ENCODE assay signal across 16 mouse cellular contexts in genomic region chr10:95156410-95156809, GRCm38 (mm10).
DNase-seq lines count a peak whose midpoint lies in the region; ATAC-seq and TF ChIP-seq lines count a peak whose summit lies in the region.
"Had no signal": no experiment of that assay in that cellular context is flagged by ENCODE, and none has a peak within 500 bp of the region (broad histone marks: within the 10 kb centered on the region; RNA-seq: fewer than 3 reads in every experiment).

No protein-coding gene starts in this region.

- intact Hi-C loops in left cerebral cortex, adult 2 months (cut with DNase I): no loop called here

- H3K36me3 ChIP-seq in intestine, postnatal 0 days (ENCODE audit: control insufficient read depth, insufficient read depth): no peaks in the 10 kb centered on the region
- no peaks in the 10 kb centered on the region for H3K36me3 ChIP-seq in intestine, embryonic 15.5 days
- no peaks in the 10 kb centered on the region for H3K36me3 ChIP-seq in midbrain, postnatal 0 days (ENCODE audit: insufficient read depth, low read length)
- no peaks in the 10 kb centered on the region for H3K36me3 ChIP-seq in midbrain, embryonic 15.5 days (replicated peaks)
- H3K36me3 ChIP-seq: heart, embryonic 13.5 days; liver, embryonic 15.5 days; midbrain, embryonic 12.5 days; neural tube, embryonic 12.5 days had no signal

- H3K4me2 ChIP-seq in intestine, postnatal 0 days (replicated peaks; ENCODE audit: low read depth): no peak overlapping the region
- H3K4me2 ChIP-seq in intestine, embryonic 15.5 days (replicated peaks): no peak overlapping the region
- H3K4me2 ChIP-seq in midbrain, postnatal 0 days (ENCODE audit: low read depth, low read length, poor library complexity, severe bottlenecking): no peak overlapping the region
- no peak overlapping the region for H3K4me2 ChIP-seq in midbrain, embryonic 15.5 days
- H3K4me2 ChIP-seq: heart, embryonic 13.5 days; liver, embryonic 15.5 days; midbrain, embryonic 12.5 days; neural tube, embryonic 12.5 days had no signal

- H3K4me3 ChIP-seq in intestine, postnatal 0 days (ENCODE audit: low read depth, low read length): no peak overlapping the region
- H3K4me3 ChIP-seq in intestine, embryonic 15.5 days (replicated peaks): no peak overlapping the region
- no peak overlapping the region for H3K4me3 ChIP-seq in midbrain, postnatal 0 days (ENCODE audit: low read depth, low read length)
- H3K4me3 ChIP-seq in midbrain, embryonic 15.5 days: no peak overlapping the region
- no peak overlapping the region for H3K4me3 ChIP-seq in left cerebral cortex, adult 2 months
- H3K4me3 ChIP-seq: heart, embryonic 13.5 days; liver, embryonic 15.5 days; midbrain, embryonic 12.5 days; neural tube, embryonic 12.5 days had no signal

- in situ Hi-C loops in Patski (cut with MboI; ENCODE audit: low pct_unique_long_range_greater_than_20kb): no loop called here

- no peak for ATAC-seq in intestine, postnatal 0 days
- no peak for ATAC-seq in intestine, embryonic 15.5 days
- ATAC-seq in midbrain, postnatal 0 days (ENCODE audit: low FRiP score): no peak
- no peak for ATAC-seq in midbrain, embryonic 15.5 days (replicated peaks)
- ATAC-seq in Patski: no peak

- CTCF ChIA-PET in Patski (lab: Charles Lee): no interaction called here

- no peak for DNase-seq in midbrain, postnatal 0 days (ENCODE audit: low spot score)
- no peak for DNase-seq in Patski (ENCODE audit: low read depth, low spot score)
- DNase-seq in thymus, postnatal 25 days: peak; percentile 42
- DNase-seq in cerebellum, adult 9-11 months: no peak
- no peak for DNase-seq in left cerebral cortex, adult 2 months (ENCODE audit: extremely low spot score in 1 of 2, low spot score in 2 of 2)
- DNase-seq: adrenal gland, postnatal 25 days; cerebellum, adult 18-20 months; embryo, embryonic 11 days; retina, postnatal 1 day had no signal

- TF ChIP-seq CTCF in intestine, postnatal 0 days (IDR thresholded peaks at IDR 0.05; ENCODE audit: low read depth): peak; percentile 64
- TF ChIP-seq CTCF in midbrain, postnatal 0 days (IDR thresholded peaks at IDR 0.05): peak; percentile 22; the same call in 1 of the 2 replicates
- peak; percentile 44 for TF ChIP-seq CTCF in Patski (IDR thresholded peaks at IDR 0.05)
- no peak; the same call in 1 of the 2 replicates for TF ChIP-seq CTCF in left cerebral cortex, adult 2 months (IDR thresholded peaks at IDR 0.05)

- no peak overlapping the region for H3K9ac ChIP-seq in intestine, postnatal 0 days (ENCODE audit: low read depth, low read length)
- H3K9ac ChIP-seq in intestine, embryonic 15.5 days: no peak overlapping the region
- no peak overlapping the region for H3K9ac ChIP-seq in midbrain, postnatal 0 days (replicated peaks; ENCODE audit: low read length, poor library complexity, severe bottlenecking)
- no peak overlapping the region for H3K9ac ChIP-seq in midbrain, embryonic 15.5 days
- H3K9ac ChIP-seq: heart, embryonic 13.5 days; liver, embryonic 15.5 days; midbrain, embryonic 12.5 days; neural tube, embryonic 12.5 days had no signal

- WGBS in intestine, postnatal 0 days: 92% methylated on average over 5 of the region's 7 CpGs
- 91% methylated on average over 5 of the region's 7 CpGs for WGBS in intestine, embryonic 15.5 days
- 91% methylated on average over 5 of the region's 7 CpGs for WGBS in midbrain, postnatal 0 days
- 91% methylated on average over 5 of the region's 7 CpGs for WGBS in midbrain, embryonic 15.5 days

- H3K27ac ChIP-seq in intestine, postnatal 0 days (ENCODE audit: low read depth, low read length): no peak overlapping the region
- no peak overlapping the region for H3K27ac ChIP-seq in intestine, embryonic 15.5 days
- no peak overlapping the region for H3K27ac ChIP-seq in midbrain, postnatal 0 days (ENCODE audit: low read depth, low read length)
- H3K27ac ChIP-seq in midbrain, embryonic 15.5 days: no peak overlapping the region
- no peak overlapping the region for H3K27ac ChIP-seq in left cerebral cortex, adult 2 months
- H3K27ac ChIP-seq: heart, embryonic 13.5 days; liver, embryonic 15.5 days; midbrain, embryonic 12.5 days; neural tube, embryonic 12.5 days had no signal

- no peaks in the 10 kb centered on the region for H3K4me1 ChIP-seq in intestine, postnatal 0 days (replicated peaks; ENCODE audit: control insufficient read depth, insufficient read depth, low read length)
- no peaks in the 10 kb centered on the region for H3K4me1 ChIP-seq in intestine, embryonic 15.5 days (replicated peaks)
- H3K4me1 ChIP-seq in midbrain, postnatal 0 days (ENCODE audit: insufficient read depth, low read length): no peaks in the 10 kb centered on the region
- no peaks in the 10 kb centered on the region for H3K4me1 ChIP-seq in midbrain, embryonic 15.5 days
- H3K4me1 ChIP-seq: liver, embryonic 15.5 days; midbrain, embryonic 12.5 days; neural tube, embryonic 12.5 days had no signal

- no peaks in the 10 kb centered on the region for H3K9me3 ChIP-seq in intestine, postnatal 0 days (ENCODE audit: control insufficient read depth)
- no peaks in the 10 kb centered on the region for H3K9me3 ChIP-seq in intestine, embryonic 15.5 days
- H3K9me3 ChIP-seq in midbrain, postnatal 0 days (ENCODE audit: low read length): no peaks in the 10 kb centered on the region
- no peaks in the 10 kb centered on the region for H3K9me3 ChIP-seq in midbrain, embryonic 15.5 days
- H3K9me3 ChIP-seq: liver, embryonic 15.5 days; midbrain, embryonic 12.5 days; neural tube, embryonic 12.5 days had no signal

- POLR2A ChIA-PET in Patski (lab: Charles Lee): interaction anchor here (0.6 kb wide), 1 partner anchor 203 kb away, joined by 6 read pairs; no protein-coding TSS in a partner anchor

- no peaks in the 10 kb centered on the region for H3K27me3 ChIP-seq in intestine, postnatal 0 days (replicated peaks; ENCODE audit: control insufficient read depth, insufficient read depth, low read length)
- H3K27me3 ChIP-seq in intestine, embryonic 15.5 days (replicated peaks): no peaks in the 10 kb centered on the region
- no peaks in the 10 kb centered on the region for H3K27me3 ChIP-seq in midbrain, postnatal 0 days (ENCODE audit: insufficient read depth, low read length)
- H3K27me3 ChIP-seq in midbrain, embryonic 15.5 days (replicated peaks): no peaks in the 10 kb centered on the region
- H3K27me3 ChIP-seq in Patski: no peaks in the 10 kb centered on the region
- H3K27me3 ChIP-seq: heart, embryonic 13.5 days; liver, embryonic 15.5 days; midbrain, embryonic 12.5 days; neural tube, embryonic 12.5 days had no signal
